Mouse (Mus musculus) frontal cortex, postnatal 14 days (tissue): Measurements from ENCODE around the gene Nxn.

Source experiments
- DNase-seq, 2 experiments: peaks; one replicate each; pipeline ENCODE4 v3.0.0; 2022; ENCODE audit warnings: low spot score in 2 of 2

The Nxn gene

GRCm38 (mm10) chr11:76399587-76400330 lies 819 bp upstream of the Nxn start:
- no peak for DNase-seq

- DNase-seq, result no peak
These were observed 585 bp downstream of the Nxn start for GRCm38 (mm10) chr11:76398312-76398797.

GRCm38 (mm10) chr11:76397650-76398311 lies 1.2 kb downstream of the Nxn start:
- DNase-seq, result no peak

- DNase-seq, result no peak
These were observed 5.9 kb downstream of the Nxn start for GRCm38 (mm10) chr11:76392996-76393395.

GRCm38 (mm10) chr11:76392532-76392931 lies 6.4 kb downstream of the Nxn start:
- DNase-seq, result no peak

GRCm38 (mm10) chr11:76388711-76389110 lies 10.2 kb downstream of the Nxn start:
- no peak for DNase-seq

GRCm38 (mm10) chr11:76387097-76387496 lies 11.8 kb downstream of the Nxn start:
- no peak for DNase-seq

GRCm38 (mm10) chr11:76385746-76386145 lies 13.2 kb downstream of the Nxn start:
- DNase-seq, result no peak

- DNase-seq, result no peak
These were observed 13.9 kb downstream of the Nxn start for GRCm38 (mm10) chr11:76385017-76385416.

GRCm38 (mm10) chr11:76384307-76384706 lies 14.6 kb downstream of the Nxn start:
- DNase-seq, result no peak

GRCm38 (mm10) chr11:76382711-76383324 lies 16.1 kb downstream of the Nxn start:
- DNase-seq, result no peak

- no peak for DNase-seq
These were observed 17.6 kb downstream of the Nxn start for GRCm38 (mm10) chr11:76381201-76381885.

GRCm38 (mm10) chr11:76379921-76380544 lies 18.9 kb downstream of the Nxn start:
- DNase-seq, result no peak

- no peak for DNase-seq
These were observed 22.5 kb downstream of the Nxn start for GRCm38 (mm10) chr11:76376425-76376824.

- DNase-seq, result no peak
These were observed 24.3 kb downstream of the Nxn start for GRCm38 (mm10) chr11:76374491-76375185.

GRCm38 (mm10) chr11:76372534-76372933 lies 26.4 kb downstream of the Nxn start:
- no peak for DNase-seq

GRCm38 (mm10) chr11:76372120-76372519 lies 26.8 kb downstream of the Nxn start:
- no peak for DNase-seq

GRCm38 (mm10) chr11:76370491-76370890 lies 28.4 kb downstream of the Nxn start:
- DNase-seq, result no peak

- no peak for DNase-seq
These were observed 32.2 kb downstream of the Nxn start for GRCm38 (mm10) chr11:76366720-76367119.

GRCm38 (mm10) chr11:76364038-76364437 lies 34.9 kb downstream of the Nxn start:
- no peak for DNase-seq

- DNase-seq, result no peak
These were observed 35.3 kb downstream of the Nxn start for GRCm38 (mm10) chr11:76363636-76364035.
